Mouse (Mus musculus): ENCODE results near the gene Hoxd9. TPM values are rescaled to one million over a fixed set of nuclear protein-coding genes. Genes with fewer than 3 reads are reported as not detected.

Gene Hoxd9
- total and polyA plus RNA-seq, 2 experiments from 2014 or later: 0.12 to 0.84 TPM

DNA sequence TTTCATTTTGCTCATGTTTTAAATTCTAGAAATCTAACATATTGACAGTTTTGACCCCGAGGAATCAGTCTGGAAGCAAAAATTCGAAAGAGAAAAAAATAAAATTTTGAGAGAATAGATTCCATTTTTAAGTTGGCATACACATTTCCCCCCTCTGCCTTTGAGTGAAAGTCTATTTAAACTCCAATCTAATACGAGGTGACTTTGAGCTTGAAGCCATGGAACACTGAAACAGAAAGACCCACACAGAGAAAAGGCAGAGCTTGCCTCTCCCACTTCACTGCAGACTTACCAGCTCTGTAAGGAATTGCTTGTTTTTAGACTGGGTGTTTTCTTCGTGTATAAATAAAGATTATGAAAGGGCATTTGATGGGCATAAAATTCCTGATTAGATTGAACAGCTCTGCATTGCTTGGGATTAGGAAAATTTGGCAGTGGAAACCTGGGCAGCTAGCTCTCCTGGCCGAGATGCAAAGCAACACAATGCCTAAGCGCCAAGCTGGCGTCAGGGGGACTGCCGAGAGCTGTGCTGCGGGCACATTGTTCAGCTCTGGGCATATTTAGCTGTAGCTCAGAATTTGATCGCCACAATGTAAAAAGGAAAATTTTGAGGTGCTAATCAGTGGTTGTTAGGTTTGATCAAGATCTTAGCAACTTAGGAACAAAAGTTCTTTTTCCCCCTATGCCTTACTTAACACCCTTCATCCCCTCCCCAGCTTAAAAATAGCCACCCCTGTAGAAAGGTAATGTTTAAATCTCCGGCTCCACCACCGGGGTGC lies 8.5 kb upstream of the Hoxd9 start:
- ATAC-seq (ENCODE audit: insufficient read depth, low read depth) (no peak), DNase-seq (ENCODE audit: low spot score) (no peak)
- WGBS: 8% methylated on average over 12 of the region's 12 CpGs
- no peaks in the 10 kb centered on the region for H3K4me1 ChIP-seq (ENCODE audit: control insufficient read depth, insufficient read depth)
- TF ChIP-seq EP300 (IDR thresholded peaks at IDR 0.05; ENCODE audit: low read depth): no peak
- no peak for TF ChIP-seq CTCF (IDR thresholded peaks at IDR 0.05; ENCODE audit: low read depth)
- H3K27ac ChIP-seq (ENCODE audit: low read depth): no peak overlapping the region
- no peak overlapping the region for H3K4me2 ChIP-seq (ENCODE audit: low read depth, low read length)
- peaks cover 99% of the 10 kb centered on the region for H3K27me3 ChIP-seq (ENCODE audit: control insufficient read depth, insufficient read depth, low read length)
- H3K9me3 ChIP-seq (replicated peaks; ENCODE audit: control insufficient read depth, low read length): no peaks in the 10 kb centered on the region
- H3K4me3 ChIP-seq (ENCODE audit: low read depth, low read length): no peak overlapping the region
- no peaks in the 10 kb centered on the region for H3K36me3 ChIP-seq (replicated peaks; ENCODE audit: control insufficient read depth, insufficient read depth, low read length)
- H3K9ac ChIP-seq (replicated peaks; ENCODE audit: low read depth, low read length): no peak overlapping the region

- WGBS: 2% methylated on average over 24 of the region's 24 CpGs
- Histone ChIP-seq H3K27ac (ENCODE audit: low read depth) (no peak overlapping the region), H3K4me2 (ENCODE audit: low read depth, low read length) (no peak overlapping the region), H3K4me1 (ENCODE audit: control insufficient read depth, insufficient read depth) (no peaks in the 10 kb centered on the region), H3K9ac (replicated peaks; ENCODE audit: low read depth, low read length) (no peak overlapping the region), H3K4me3 (ENCODE audit: low read depth, low read length) (no peak overlapping the region), H3K9me3 (replicated peaks; ENCODE audit: control insufficient read depth, low read length) (no peaks in the 10 kb centered on the region), H3K36me3 (replicated peaks; ENCODE audit: control insufficient read depth, insufficient read depth, low read length) (no peaks in the 10 kb centered on the region), H3K27me3 (ENCODE audit: control insufficient read depth, insufficient read depth, low read length) (peaks cover 99% of the 10 kb centered on the region)
- no peak for DNase-seq (ENCODE audit: low spot score)
- no peak for TF ChIP-seq EP300 (IDR thresholded peaks at IDR 0.05; ENCODE audit: low read depth)
- no peak for TF ChIP-seq CTCF (IDR thresholded peaks at IDR 0.05; ENCODE audit: low read depth)
- no peak for ATAC-seq (ENCODE audit: insufficient read depth, low read depth)
Measured at GRCm38 (mm10) chr2:74689574-74690337, 7.8 kb upstream of the Hoxd9 start.

DNA sequence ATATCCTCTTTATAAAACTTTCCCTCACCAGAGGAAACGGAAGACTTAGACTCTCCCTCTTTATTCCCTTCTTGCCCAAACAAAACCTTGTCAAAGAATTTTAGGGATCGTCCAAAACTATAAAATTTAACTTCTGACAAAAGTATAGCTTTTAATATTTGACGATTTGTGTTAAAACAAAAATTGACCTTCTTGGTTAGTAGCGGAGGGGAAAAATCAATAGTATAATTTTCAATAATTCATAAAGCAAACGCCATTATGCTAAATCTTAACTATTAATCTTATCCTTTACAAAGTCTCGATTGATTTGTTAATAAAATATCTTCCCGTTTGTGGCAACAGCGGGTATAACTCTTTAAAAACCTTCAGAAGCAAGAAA lies 7.2 kb upstream of the Hoxd9 start:
- WGBS: 8% methylated on average over 8 of the region's 8 CpGs
- Histone ChIP-seq H3K4me1 (ENCODE audit: control insufficient read depth, insufficient read depth) (no peaks in the 10 kb centered on the region), H3K4me2 (ENCODE audit: low read depth, low read length) (no peak overlapping the region), H3K27me3 (ENCODE audit: control insufficient read depth, insufficient read depth, low read length) (peaks cover 99% of the 10 kb centered on the region), H3K27ac (ENCODE audit: low read depth) (no peak overlapping the region), H3K4me3 (ENCODE audit: low read depth, low read length) (no peak overlapping the region), H3K9ac (replicated peaks; ENCODE audit: low read depth, low read length) (no peak overlapping the region), H3K36me3 (replicated peaks; ENCODE audit: control insufficient read depth, insufficient read depth, low read length) (no peaks in the 10 kb centered on the region), H3K9me3 (replicated peaks; ENCODE audit: control insufficient read depth, low read length) (no peaks in the 10 kb centered on the region)
- TF ChIP-seq EP300 (IDR thresholded peaks at IDR 0.05; ENCODE audit: low read depth) (no peak), CTCF (IDR thresholded peaks at IDR 0.05; ENCODE audit: low read depth) (no peak)
- ATAC-seq (ENCODE audit: insufficient read depth, low read depth) (no peak), DNase-seq (ENCODE audit: low spot score) (no peak)

- peak; percentile 65; the same call in 1 of the 2 replicates for ATAC-seq (ENCODE audit: insufficient read depth, low read depth)
- Histone ChIP-seq H3K36me3 (replicated peaks; ENCODE audit: control insufficient read depth, insufficient read depth, low read length) (no peaks in the 10 kb centered on the region), H3K9ac (replicated peaks; ENCODE audit: low read depth, low read length) (no peak within 1 kb of the TSS), H3K4me1 (ENCODE audit: control insufficient read depth, insufficient read depth) (no peaks in the 10 kb centered on the region), H3K27me3 (ENCODE audit: control insufficient read depth, insufficient read depth, low read length) (peaks cover 99% of the 10 kb centered on the region), H3K4me2 (ENCODE audit: low read depth, low read length) (peak within 1 kb of the TSS; percentile 19; the same call in 1 of the 2 replicates), H3K4me3 (ENCODE audit: low read depth, low read length) (peak within 1 kb of the TSS; percentile 28), H3K9me3 (replicated peaks; ENCODE audit: control insufficient read depth, low read length) (no peaks in the 10 kb centered on the region), H3K27ac (ENCODE audit: low read depth) (no peak within 1 kb of the TSS)
- 3% methylated on average over 56 of the region's 56 CpGs for WGBS
- DNase-seq (ENCODE audit: low spot score): peak; percentile 58
- TF ChIP-seq CTCF (IDR thresholded peaks at IDR 0.05; ENCODE audit: low read depth) (peak; percentile 40), EP300 (IDR thresholded peaks at IDR 0.05; ENCODE audit: low read depth) (no peak)
Measured at GRCm38 (mm10) chr2:74691022-74691951, 6.2 kb upstream of the Hoxd9 start, which contains the start of gene Hoxd10. Gene Hoxd10 (plus strand): TSS chr2:74691924.

Measured in heart, postnatal 0 days (tissue).